Mouse (Mus musculus): ENCODE results near the gene Col25a1. TPM values are rescaled to one million over a fixed set of nuclear protein-coding genes. Genes with fewer than 3 reads are reported as not detected.

Col25a1 gene
- total RNA-seq, 4 experiments from 2014 or later, result 4.0 to 7.9 (median 4.8) TPM

DNA sequence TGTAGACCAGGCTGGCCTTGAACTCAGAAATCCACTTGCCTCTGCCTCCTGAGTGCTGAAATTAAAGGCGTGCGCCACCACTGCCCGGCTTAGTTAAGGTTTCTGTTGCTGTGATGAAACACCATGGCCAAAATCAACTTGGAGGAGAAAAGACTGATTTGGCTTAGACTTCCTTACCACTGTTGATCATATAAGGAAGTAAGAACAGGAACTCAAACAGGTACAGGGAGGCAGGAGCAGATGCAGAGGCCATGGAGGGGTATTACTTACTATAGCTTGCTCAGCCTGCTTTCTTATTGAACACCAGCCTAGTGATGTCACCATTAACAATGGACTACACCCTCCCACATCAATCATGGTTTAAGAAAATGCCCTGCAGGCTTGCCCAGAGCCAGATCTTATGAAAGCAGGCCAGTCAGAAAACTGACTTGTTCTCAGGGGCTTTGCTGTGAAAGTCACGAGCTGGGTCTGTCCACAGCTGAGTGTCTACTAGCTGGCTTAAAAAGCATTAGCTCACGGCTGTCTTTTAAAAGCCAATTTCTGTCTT lies 249.1 kb downstream of the Col25a1 start:
- DNase-seq, result no peak

DNA sequence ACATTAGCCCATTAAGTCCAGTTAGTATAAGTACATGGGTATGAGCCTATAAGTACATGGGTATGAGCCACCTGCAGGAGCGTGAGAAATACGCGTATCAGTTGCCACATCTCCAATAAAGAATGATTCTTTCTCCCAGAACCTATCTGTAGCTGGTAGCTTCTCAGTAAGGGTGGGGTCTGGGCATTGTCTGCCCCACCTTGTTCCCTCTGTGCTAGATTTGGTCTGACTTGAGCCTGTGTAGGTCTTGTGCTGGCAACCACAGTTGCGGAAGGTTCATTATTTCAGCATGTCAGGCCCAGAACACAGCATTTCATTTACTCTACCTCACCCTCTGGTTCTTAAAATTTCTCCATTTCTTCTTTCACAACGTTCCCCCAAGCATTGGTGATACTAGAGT lies 250.4 kb downstream of the Col25a1 start:
- no peak for DNase-seq

DNA sequence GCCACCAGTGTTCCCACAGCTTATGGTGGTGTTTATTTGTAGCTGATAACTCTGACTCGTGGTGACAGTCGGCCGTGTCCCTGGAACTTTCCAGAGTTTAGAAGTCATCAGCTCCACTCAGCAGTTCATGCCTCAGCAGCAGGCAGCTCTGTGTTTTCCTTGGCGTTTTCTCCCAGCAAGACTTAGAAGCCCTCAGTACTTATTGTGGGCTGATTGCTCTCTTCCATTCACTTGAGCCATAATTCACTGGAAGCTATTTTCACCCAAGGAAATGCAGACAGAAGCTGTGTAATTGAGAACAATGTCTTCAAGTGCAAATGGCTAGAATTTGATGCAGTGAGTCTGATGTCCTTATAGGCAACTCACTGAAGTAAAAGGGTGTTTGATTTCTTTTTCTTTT lies 254.6 kb downstream of the Col25a1 start:
- no peak for DNase-seq

DNA sequence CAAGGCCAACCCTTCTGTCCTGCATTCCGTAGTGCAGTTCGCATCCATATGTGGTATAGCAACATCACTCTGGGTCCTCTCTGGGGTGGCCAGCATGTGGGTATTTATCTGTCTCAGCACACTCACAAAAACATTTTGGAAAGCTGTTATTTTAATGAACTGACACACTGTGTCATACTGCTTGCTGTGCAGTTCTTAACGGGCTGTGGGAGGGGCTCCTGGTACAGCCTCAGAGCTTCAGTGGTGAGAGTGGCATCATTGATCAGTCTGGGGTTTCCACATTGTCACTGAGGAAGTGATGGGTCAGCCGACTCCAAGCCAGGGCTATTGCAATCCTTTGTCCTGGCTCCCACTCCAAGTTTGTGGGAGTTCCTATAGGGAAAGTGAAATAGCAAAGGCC lies 255.9 kb downstream of the Col25a1 start:
- DNase-seq, result no peak

DNA sequence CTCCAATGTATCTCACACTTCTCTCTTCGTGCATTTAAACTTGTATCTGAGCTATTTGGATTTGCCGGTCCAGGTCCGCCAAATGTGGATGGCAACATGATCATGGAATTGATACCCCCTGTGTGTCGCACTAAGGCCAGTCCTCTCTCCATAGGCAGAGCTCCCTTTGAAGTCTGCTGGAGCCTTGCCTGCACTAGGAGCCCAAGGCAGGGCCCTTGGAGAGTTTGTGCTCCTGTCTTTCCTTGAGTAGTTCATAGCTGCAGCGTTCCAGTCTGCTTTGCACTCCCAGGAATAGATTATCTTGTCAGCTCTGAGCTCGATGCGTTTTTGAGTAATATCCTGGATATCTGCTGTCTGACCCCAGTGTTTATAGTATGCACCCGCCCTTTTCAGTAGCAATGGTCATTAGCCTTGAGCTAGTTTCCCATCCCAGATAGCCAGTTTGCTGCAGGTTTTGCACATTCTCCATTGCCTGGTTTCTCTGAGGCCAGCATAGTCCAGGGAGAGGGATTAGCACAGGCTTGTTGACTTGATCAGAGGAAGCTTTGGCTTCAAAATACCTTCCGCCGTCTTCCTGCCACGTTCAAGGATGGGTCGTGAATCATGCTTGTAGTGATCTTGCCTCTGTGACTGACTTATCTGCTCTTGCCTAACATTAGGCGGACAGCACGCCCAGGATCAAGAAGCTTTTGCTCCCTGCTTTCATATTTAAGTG lies 258.1 kb downstream of the Col25a1 start:
- DNase-seq, result peak; percentile 80

DNA sequence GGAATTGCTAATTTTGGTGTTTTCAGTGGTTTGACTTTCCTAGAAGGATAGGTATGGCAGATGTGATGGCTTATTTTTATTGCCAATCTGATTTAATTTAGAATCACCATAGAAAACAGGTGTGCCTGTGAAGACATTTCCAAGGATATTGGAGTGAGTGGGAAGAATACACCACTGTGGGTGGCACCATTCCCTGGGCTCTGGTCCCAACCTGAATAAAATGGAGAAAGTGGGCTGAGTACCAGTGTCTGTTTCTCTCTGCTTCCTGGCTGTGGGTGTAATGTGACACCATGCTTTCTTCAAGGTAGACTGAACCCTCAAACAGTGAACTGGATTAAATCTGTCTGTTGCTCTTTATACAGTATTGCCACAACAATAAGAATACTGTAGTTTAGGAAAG lies 265.3 kb downstream of the Col25a1 start:
- DNase-seq, result no peak

DNA sequence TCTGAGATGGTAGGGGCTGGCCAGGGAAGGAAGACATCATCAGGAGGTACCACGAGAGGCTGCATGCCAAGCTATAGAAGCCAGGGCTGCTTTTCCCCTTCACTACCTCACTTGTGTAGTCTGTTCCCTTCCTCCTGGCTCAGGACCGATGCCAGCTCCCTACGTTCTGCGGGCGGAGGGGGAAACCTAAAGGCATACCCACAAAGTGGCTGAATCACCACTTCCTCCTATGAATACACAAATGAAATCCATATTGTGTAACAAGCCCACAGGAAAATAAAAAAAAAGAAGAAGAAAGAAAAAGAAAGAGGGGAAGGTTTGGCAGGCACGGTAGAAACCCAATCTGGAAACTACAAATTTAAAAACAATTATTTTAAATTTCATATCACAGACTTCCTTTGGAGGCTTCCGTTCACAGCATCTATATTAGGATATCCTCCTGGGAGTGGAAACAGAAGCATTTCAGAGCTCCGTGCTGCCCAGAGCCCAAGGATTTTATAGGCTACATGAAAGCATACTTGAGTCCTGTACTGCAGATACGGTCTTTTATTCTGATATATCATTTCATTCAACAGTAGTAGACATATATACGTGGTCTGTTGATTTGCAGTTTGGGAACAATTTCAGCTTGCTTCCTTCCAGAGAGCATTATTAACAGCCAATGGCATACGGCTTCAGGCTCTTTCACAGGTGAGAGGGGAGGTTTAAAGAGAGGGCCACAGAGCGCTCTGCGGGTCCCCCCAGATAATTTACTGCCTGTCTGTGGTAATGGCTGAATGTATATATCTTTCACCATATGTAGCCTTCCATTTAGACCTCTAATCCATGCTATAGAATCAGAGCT lies 269.6 kb downstream of the Col25a1 start:
- DNase-seq, result no peak

DNA sequence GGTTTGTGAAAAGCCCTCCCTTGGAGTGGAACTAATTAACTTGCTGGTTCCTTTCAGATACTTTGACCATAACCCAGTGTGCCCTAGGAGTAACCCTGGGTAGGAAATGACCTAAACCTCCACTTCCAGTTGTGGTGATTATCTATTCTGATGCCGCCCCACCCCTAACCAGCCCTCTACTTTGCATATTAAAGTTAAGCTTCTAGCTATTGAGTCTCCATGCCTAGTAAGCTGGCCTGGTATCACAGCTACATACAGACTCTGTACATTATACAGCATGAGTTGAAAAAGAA lies 270.2 kb downstream of the Col25a1 start:
- no peak for DNase-seq

DNA sequence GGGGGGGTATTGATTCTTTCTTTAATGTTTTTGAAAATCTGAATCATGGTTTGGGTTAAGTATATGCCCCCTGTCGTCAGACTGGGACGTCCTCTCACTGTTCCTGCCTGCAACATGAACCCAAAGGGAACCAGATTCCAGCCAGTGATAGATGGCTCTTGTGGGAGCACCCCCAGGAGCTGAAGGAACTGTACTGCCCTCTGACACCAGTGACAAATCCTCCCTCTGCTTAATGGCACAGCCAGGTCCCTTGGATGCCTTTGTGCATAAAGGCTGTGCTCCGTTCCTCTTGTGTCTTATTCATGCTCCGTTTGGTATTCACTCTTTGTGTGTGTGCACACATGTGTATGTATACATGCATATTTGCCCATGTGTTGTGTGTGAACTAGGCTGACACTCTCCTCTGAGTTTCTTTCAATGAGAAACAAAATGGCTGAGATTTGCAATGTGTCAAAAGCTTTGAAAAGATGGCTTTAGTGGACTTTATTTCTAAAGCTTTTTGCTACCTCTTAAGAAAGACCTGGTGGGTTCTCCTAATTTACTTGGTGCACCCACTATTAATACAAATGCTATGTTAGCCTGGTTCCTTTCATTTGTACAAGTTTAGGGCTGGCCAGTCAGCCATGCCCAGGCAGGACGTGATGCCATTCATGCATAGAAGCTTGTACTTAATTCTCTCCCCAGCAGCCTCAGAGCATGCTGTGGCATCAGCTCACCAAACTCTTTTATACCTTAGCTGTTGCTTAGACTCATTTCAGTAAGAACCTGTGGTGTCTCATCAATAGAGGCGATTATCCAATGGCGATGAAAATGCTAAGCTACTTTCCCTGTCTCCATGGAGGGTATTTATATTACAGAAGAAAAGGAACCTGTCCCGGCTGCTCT lies 273.5 kb downstream of the Col25a1 start:
- DNase-seq, result no peak

DNA sequence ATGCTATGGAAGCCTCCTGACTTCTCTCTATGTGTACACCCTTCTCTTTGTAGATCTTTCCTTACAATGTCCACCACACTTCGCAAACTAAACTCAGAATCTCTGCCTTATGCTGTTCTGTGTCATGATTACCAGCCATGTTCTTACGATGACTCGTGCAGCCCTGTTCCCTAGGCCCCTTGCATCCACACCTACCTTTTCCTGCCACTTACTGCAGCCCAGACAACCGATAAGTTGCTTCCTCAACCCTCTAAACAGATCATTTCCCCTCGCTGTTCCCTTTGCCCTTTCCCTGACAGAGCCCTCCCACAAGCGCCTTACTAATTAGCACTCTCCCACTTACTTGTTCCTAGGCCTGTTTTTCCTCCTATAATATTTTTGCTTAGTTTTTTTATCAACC lies 275.9 kb downstream of the Col25a1 start:
- DNase-seq, result no peak

DNA sequence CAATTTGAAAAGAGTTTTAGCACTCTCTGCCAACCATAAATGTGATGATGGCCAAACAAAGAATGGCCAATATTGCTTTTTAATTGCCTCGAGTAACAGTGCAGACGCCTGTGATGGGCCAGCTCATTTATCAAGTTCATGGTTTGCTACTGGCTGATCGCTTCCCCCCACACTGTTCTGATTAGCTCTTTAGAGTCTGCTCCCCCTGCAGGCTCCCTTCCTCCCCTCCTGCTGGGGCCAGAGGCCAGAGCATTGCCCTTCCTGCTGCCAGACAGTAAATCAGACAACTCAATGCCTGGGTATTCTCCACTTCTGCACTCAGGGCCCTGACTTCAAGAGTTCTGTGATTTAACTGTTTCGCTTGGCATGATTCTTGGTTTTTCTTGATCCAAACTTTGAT lies 281.9 kb downstream of the Col25a1 start:
- no peak for DNase-seq

DNA sequence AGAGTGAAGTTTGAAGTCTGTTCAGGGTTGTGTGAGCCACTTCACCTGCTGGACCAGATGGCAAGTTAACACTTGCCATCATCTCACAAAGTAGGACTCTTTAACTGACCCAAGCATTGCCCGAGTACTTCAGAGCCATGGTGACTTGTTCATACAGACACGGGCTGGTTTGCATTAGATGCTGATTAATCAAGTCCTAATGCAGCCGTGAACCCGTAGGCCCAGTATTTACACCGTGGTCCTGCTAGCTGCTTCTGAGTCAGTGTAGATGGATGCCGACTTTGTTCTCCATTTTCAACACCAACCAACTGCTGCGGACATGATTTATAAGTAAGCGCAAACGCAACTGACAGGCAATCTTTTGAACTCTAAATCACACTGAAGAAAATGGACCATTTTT lies 287.6 kb downstream of the Col25a1 start:
- no peak for DNase-seq

DNA sequence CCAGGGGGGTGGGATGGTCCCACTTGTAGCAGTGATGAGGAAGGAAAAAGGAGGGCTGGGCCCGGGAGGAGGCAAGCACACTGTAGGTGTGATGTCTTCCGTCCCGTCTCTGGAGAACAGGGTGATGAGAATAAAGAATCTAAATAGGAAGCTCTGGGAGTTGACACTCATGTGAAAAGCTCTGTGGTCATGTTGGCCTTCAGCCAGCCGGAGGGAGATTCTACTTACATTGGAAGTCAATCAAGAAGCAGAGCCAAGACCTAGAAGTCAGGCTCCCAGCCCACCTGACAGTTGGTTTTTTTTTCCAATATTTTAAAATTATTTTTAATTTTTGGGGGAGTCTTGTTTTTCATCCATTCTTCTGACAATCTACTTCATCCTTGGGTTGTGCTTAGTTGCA lies 297.5 kb downstream of the Col25a1 start:
- no peak for DNase-seq

DNA sequence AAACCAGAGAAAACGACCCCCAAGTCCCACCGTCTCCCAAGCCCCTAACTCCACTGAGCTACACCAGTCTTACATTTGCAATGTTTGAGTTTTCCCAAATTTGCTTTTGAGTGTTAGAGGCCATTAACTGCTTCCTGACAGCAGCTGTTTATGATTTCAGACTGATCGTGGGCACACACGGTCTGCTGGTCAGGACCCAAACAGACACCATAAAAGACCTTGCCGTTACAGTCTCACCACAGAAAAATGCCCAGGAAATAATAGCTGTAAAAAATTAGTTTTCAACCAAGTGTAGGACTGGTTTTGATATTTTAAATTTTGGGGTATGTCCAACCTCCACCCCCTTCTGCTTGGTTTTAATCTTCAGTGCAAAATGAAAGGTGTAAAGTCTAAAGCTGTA lies 298.8 kb downstream of the Col25a1 start:
- DNase-seq, result no peak

DNA sequence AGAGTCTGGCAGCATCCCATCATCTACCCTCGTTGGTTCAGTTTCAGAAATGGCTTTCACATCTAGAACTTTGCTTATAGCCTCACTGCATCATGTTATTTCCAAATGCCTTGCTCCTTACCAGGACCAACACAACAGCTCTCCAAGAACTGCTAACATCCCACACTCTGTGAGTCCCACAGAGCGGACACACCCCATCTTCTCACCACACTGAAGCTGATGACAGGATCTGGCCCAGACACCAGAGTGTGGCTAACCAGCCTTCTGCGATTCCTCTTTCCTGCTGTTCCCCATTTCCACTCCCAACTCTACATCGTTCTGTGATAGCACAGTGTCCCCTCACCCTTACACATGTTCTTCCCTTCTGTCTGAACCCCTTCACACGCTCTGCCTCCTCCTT lies 301.5 kb downstream of the Col25a1 start:
- no peak for DNase-seq

DNA sequence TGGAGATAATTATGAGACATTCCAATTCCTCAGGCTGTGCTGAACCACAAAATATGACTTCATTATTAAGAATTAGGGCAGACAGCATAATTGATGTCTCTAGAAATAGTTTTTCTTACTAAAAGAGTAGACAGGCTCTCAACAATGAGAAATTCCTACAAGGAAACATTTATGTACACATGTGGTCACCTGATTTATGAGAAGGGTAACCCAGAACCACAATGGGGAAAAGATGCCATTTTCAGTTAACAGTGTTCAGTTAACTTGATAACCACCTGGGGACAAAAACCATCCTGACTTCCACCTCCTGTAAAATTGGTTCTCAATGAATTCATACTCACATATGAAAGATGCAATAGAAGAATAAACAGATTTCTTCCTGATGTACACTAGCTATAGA lies 305.7 kb downstream of the Col25a1 start:
- DNase-seq, result no peak

DNA sequence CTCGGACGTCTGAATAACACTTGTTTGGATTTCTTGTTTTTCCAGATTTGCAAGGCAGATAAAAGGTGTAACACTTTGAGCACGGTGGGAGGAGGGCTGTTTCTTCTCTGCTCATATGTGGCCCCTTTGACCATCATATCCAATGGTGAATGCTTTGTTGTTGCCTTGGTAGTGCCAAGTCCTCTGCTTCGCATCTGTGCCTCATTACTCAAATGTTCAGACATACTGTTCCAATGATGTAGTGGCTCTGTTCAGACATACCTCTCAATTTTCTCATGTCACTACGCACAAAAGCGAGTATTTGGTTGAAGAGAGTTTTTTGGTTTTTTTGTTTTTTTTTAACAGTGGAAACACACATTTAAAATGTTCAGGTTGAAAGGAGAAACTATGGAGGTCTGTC lies 308.5 kb downstream of the Col25a1 start:
- no peak for DNase-seq

DNA sequence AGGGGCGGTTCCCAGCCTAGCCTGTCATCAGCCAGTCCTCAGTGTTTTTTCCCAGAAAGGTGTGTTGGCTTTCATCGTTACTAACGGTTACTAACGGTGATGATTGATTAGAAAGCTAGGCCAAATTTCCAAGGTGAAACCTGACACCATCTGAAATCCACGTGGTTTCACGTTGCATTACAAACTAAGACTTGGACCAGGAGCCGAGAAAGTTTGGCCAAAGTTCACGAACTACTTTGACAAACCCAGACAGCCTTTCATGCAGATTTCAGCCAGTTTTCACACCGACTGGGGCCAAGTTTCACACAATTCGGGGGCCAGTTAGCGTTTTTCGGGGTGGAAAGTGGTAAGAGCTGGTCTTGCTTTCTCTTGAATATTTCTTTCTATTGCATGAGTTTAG lies 309.4 kb downstream of the Col25a1 start:
- DNase-seq, result no peak

DNA sequence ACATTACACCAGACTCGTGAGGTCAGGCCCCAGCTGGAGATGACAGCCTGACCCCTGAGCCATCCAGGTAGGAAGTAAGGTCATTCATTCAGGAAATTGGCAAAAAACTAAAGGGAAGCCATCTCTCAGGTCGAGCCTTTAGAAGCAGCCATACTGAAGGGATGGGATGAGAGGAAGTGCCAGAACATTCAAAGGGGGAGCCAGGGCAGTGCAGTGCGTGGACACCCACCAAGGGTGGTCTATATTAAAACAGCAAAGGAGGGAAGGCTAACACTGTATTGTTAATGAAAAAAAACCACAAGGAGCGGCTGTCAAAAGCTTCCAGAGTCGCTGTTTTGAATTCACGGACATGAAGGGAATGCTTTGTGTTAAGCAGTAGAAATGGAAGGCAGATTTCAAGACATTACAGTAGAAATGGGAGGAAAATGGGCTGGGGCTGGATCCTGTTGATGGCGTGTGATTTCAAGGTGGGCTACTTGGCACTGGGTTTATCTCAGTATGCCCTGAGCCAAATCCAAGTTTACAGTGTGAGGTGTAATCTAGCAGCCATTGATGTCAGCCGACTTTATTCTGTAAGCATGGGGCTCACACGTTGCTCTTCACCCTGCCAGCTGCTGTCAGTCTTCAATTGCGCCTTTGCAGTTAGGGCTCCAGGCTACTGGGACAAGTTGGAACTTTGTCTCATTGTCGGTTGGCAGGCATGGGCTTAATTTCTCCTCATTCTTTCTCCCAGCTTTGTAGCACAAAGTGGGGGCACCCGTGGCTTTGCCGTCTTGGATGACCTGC lies 312.7 kb downstream of the Col25a1 start:
- no peak for DNase-seq

DNA sequence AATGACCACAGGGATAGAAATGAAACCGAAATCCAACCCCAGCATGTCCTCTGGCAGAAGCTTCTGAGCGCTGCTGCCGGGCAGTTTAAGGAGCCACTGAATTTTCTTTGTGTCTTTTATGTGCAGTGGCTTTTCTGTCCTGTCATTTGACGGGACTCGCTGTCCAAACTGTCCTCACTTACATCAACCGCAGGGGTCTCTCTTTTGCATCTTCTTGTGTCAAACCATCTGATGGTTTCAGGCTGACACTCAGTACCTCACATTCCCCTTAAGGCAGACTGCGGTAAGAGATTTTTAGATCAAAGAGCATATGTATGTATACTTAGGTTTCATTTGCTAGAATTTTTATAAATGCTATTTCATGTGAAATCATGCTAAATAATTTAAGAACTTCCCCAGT lies 318.6 kb downstream of the Col25a1 start:
- no peak for DNase-seq

DNA sequence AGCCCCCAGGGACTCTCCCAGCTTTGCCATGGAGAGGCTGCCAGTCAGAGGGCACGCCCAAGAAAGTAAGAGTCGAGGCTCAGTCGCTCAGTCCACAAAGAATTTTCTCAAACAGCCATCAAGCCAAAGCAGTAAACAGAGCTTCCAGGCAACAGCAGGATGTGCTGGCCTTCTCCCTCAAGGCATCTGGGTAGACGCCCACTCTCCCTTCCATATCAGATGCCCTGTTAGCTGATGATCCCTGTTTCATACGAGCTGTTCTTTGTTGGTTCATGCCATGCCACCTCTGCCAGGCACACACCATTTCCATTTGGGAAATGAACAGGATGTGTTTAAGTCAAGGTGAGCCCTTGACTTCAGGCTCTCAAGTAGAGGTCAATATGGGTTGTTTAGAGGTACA lies 334.1 kb downstream of the Col25a1 start:
- no peak for DNase-seq

DNA sequence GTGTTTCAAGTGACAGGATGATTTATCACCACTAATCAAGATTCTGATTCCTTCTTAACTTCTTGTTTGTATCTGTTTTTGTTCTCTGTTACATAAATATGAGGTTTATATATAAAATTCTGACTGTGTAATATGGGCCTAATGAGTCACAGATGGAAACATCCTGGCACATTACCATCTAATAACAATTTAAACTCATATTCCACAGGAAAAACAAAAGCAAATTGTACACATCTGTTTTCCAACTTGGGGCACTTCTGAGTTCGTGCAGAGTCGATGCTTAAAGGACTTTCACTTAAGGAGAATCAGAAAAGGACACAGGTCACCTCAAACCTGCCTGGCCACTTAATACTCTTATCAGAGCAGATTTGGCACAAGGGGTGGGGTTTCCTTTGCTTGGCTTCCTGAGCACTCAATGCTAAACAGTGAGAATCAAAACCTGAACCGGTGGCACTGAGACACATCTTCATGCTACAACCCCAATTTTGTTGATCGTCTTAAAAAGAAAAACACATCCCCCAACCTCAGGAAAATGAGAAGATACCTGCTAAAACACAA lies 342.0 kb downstream of the Col25a1 start:
- DNase-seq, result no peak
